Mouse (Mus musculus): ENCODE measurements around the gene Plekha6. TPM values are rescaled to one million over a fixed set of nuclear protein-coding genes. Genes with fewer than 3 reads are reported as not detected.

Gene Plekha6
- polyA plus RNA-seq, 1 experiment from 2014 or later = 2.5 TPM

DNA sequence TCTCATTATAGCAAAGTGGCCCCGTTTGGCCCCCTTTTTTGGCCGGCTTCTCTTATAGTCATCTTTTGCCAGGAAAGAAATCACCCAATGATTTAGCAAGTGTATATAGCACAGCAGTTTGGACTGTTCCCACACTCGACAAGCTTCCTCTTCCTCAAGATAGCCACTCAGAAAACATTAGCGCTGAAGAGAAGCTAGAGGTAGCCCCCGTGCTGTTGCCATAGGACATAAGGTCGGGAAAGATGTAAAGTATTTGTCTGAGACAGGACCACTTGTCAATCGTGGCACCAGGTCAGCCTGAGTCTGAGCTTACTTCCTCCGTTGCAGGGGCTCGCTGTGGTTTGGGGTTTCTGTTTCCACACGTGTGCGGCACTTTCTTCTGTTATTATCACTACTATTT is 1.1 kb downstream of the Plekha6 start:
- H3K4me2 ChIP-seq = peak overlapping the region; percentile 70; the same call in 1 of the 2 replicates
- no peaks in the 10 kb centered on the region for H3K9me3 ChIP-seq (replicated peaks)
- peaks cover 25% of the 10 kb centered on the region for H3K4me1 ChIP-seq (replicated peaks)
- no peaks in the 10 kb centered on the region for H3K36me3 ChIP-seq (replicated peaks)
- H3K27me3 ChIP-seq = peaks cover 96% of the 10 kb centered on the region
- no peak overlapping the region for H3K4me3 ChIP-seq (replicated peaks)
- no peak for ATAC-seq (ENCODE audit: insufficient read depth)
- no peak overlapping the region for H3K9ac ChIP-seq
- 7% methylated on average over 11 of the region's 11 CpGs for WGBS (ENCODE audit: insufficient replicate concordance)
- H3K27ac ChIP-seq (replicated peaks) = no peak overlapping the region

DNA sequence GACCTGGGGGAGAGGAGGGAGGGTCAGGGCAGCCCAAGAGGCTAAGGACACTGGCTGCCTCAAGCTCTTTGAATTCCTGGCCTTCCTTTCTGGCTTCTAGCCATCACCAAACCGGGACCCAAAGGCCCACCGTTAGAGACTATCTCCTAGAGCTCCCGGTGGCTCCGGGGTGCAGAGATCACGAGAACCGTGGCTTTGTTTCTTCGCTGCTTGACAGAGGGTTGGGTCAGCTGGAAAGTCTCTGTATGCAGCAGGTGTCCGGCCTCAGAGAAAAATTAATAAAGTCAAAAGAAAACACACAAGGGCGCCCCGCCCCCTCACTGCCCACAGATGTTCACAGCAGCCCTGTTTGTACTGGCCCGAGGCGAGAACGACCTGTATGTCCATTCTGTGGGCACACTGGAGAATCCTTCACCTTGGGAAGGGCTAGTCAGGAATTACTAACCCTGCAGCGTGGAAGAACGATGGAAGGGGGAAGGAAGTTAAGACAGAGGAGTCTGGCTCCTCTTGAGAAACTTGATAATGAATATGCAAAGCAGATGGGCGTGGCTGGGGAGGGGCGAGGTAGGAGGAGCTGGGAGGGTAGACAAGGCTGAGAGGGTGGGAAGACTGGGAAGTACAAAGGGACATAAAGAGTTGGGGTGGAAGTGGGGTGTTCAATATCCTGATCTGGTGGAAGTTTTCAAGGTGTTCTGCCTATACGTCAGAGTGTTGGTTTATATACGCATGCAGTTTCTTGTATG is 4.5 kb downstream of the Plekha6 start:
- WGBS (ENCODE audit: insufficient replicate concordance) = 40% methylated on average over 19 of the region's 19 CpGs
- Histone ChIP-seq H3K27ac (replicated peaks) (no peak overlapping the region), H3K27me3 (peaks cover 84% of the 10 kb centered on the region), H3K4me3 (replicated peaks) (no peak overlapping the region), H3K4me1 (replicated peaks) (peaks cover 22% of the 10 kb centered on the region), H3K4me2 (peak overlapping the region; percentile 7), H3K36me3 (replicated peaks) (no peaks in the 10 kb centered on the region), H3K9ac (no peak overlapping the region), H3K9me3 (replicated peaks) (no peaks in the 10 kb centered on the region)
- ATAC-seq (ENCODE audit: insufficient read depth) = no peak

DNA sequence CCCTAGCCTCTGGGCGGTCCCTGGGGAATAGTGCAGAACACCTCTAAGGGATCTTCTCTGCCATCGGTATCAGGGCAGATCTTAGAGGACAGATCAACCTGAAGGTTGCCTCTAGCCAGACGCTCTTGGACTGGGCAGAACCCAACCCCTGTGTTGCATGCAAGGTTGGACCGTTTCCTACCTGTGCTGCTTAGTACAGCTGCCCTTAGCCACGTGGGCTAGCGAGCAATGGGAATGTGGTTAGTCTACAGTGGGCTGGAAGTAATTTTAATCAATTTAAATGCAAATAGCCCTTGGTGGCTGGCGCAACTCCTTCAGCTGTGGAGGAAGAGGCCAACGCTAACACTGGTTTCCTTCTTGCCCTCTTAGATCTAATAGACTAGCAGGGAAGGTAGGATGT is 6.2 kb downstream of the Plekha6 start:
- no peak overlapping the region for H3K4me2 ChIP-seq
- no peaks in the 10 kb centered on the region for H3K36me3 ChIP-seq (replicated peaks)
- H3K9ac ChIP-seq = no peak overlapping the region
- H3K27ac ChIP-seq (replicated peaks) = no peak overlapping the region
- H3K4me3 ChIP-seq (replicated peaks) = no peak overlapping the region
- peaks cover 67% of the 10 kb centered on the region for H3K27me3 ChIP-seq
- H3K9me3 ChIP-seq (replicated peaks) = no peaks in the 10 kb centered on the region
- H3K4me1 ChIP-seq (replicated peaks) = peaks cover 9% of the 10 kb centered on the region
- no peak for ATAC-seq (ENCODE audit: insufficient read depth)
- 64% methylated on average over 8 of the region's 8 CpGs for WGBS (ENCODE audit: insufficient replicate concordance)

DNA sequence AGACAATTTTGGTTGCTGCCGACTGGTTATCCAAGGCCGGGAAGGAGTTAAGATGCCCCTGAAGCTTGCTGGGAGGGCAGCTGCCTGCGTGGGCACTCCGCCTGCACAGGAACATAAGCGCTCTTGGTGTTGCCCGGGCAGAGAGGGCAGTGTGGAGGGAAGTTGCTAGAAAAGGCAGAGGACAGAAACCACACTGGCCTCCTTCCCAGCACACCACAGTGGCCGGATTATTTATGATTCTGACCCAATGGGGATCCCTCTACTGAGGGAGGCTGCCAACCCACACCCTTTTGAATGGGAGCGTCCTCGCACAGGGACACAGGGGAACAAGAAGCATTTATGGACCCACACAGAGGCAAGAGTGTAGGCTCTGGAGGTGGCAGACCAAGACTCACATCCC is 7.3 kb downstream of the Plekha6 start:
- Histone ChIP-seq H3K27me3 (peaks cover 56% of the 10 kb centered on the region), H3K27ac (replicated peaks) (no peak overlapping the region), H3K9me3 (replicated peaks) (no peaks in the 10 kb centered on the region), H3K4me1 (replicated peaks) (peaks cover 9% of the 10 kb centered on the region), H3K4me2 (no peak overlapping the region), H3K4me3 (replicated peaks) (no peak overlapping the region), H3K9ac (no peak overlapping the region), H3K36me3 (replicated peaks) (no peaks in the 10 kb centered on the region)
- 65% methylated on average over 9 of the region's 9 CpGs for WGBS (ENCODE audit: insufficient replicate concordance)
- ATAC-seq (ENCODE audit: insufficient read depth) = no peak

DNA sequence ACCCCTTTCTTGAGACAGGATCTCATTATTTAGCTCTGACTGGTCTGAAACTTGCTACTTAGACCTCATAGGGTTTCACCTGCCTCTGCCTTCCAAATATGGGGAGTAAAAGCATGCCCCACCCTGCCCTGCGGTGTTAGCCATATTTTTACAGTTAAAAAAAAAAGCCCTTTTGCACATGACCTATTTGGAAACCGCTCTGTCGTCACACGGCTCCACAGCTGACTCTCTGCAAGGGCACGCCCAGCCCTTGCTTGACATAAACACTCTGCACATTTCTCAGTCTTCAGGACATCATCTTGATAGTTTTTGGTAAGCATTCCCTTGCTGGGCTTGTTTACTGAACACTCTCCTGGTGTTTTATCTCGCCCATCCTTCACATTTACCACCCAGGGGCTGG is 11.1 kb downstream of the Plekha6 start:
- no peak for ATAC-seq (ENCODE audit: insufficient read depth)
- 52% methylated on average over 6 of the region's 6 CpGs for WGBS (ENCODE audit: insufficient replicate concordance)
- Histone ChIP-seq H3K27me3 (peaks cover 37% of the 10 kb centered on the region), H3K4me1 (replicated peaks) (peaks cover 5% of the 10 kb centered on the region; the same call in 1 of the 2 replicates), H3K9me3 (replicated peaks) (no peaks in the 10 kb centered on the region), H3K27ac (replicated peaks) (no peak overlapping the region), H3K36me3 (replicated peaks) (no peaks in the 10 kb centered on the region), H3K4me3 (replicated peaks) (no peak overlapping the region), H3K4me2 (no peak overlapping the region), H3K9ac (no peak overlapping the region)

DNA sequence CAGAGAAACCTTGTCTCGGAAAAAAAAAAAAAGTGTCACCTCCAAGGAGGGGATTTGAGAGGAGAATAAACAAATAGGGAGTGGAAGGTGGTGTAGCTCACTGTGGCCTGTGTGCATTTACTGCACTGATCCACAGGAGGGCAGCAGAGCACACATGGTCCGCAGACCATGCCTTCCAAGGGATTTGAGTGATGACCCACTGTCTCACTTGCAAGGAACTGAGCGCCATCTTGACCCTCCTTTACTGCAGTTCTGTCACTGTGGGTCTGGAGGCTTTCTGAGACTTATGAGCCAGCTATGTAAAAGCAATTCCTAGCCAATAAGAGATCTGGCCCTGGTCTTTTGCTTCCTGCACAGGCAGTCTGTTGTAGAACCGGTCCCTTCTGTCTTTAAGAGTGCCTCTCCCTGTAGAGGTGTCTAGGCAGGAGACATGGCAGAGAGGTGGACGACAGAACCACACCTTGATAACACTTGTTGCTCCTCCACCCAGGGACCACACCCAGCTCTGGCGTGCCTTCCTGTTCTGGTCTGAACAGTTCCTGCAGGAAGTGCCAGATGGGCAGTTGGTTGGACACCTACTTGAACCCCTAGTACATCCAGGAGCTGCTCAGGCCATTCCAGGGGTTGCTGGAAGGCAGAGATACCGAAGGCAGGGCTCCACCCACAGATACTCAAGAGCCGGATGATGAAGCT is 13.6 kb downstream of the Plekha6 start:
- H3K27me3 ChIP-seq = peaks cover 42% of the 10 kb centered on the region
- no peak overlapping the region for H3K27ac ChIP-seq (replicated peaks)
- H3K36me3 ChIP-seq (replicated peaks) = no peaks in the 10 kb centered on the region
- no peak overlapping the region for H3K9ac ChIP-seq
- H3K9me3 ChIP-seq (replicated peaks) = no peaks in the 10 kb centered on the region
- peaks cover 13% of the 10 kb centered on the region for H3K4me1 ChIP-seq (replicated peaks)
- no peak overlapping the region for H3K4me2 ChIP-seq
- 26% methylated on average over 8 of the region's 8 CpGs for WGBS (ENCODE audit: insufficient replicate concordance)
- H3K4me3 ChIP-seq (replicated peaks) = no peak overlapping the region
- no peak for ATAC-seq (ENCODE audit: insufficient read depth)

DNA sequence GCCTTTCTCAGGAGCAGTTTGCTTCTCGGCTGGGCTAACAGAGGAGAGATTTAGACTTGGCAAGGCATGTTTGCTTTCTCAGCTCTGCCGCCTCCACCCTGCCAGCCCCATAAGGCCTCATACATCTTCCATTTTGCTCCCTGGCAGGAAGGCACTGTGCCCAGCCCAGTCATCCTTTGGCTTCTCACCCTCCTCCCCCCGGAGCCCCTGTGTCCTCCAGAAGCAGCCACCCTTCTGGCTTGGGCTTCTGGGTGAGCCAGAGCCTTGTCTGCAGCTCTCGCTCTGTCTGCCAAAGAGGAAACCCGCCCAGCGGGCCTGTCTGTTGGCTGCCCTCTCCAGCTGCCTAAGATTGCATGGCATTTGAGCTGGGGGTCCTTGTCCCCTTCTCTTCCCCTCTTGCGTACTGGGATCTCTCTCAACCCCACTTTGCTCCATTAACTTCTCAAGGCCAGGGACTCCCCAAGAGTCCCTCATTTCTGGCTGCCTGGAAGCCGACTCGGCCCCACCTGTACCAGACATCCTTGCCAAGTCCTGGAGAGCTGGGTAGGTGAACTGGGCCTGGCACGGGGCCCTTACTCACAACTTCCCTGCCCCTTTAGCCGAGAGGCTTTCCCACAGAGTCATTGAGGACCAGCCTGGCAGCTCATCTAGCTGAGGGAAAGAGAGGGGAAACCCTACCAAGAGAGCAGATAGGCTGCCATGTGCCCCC is 14.9 kb downstream of the Plekha6 start:
- Histone ChIP-seq H3K27me3 (peaks cover 53% of the 10 kb centered on the region), H3K9ac (no peak overlapping the region), H3K27ac (replicated peaks) (no peak overlapping the region), H3K4me3 (replicated peaks) (no peak overlapping the region), H3K4me1 (replicated peaks) (peaks cover 13% of the 10 kb centered on the region), H3K36me3 (replicated peaks) (no peaks in the 10 kb centered on the region), H3K9me3 (replicated peaks) (no peaks in the 10 kb centered on the region), H3K4me2 (no peak overlapping the region)
- 65% methylated on average over 11 of the region's 11 CpGs for WGBS (ENCODE audit: insufficient replicate concordance)
- ATAC-seq (ENCODE audit: insufficient read depth) = no peak

DNA sequence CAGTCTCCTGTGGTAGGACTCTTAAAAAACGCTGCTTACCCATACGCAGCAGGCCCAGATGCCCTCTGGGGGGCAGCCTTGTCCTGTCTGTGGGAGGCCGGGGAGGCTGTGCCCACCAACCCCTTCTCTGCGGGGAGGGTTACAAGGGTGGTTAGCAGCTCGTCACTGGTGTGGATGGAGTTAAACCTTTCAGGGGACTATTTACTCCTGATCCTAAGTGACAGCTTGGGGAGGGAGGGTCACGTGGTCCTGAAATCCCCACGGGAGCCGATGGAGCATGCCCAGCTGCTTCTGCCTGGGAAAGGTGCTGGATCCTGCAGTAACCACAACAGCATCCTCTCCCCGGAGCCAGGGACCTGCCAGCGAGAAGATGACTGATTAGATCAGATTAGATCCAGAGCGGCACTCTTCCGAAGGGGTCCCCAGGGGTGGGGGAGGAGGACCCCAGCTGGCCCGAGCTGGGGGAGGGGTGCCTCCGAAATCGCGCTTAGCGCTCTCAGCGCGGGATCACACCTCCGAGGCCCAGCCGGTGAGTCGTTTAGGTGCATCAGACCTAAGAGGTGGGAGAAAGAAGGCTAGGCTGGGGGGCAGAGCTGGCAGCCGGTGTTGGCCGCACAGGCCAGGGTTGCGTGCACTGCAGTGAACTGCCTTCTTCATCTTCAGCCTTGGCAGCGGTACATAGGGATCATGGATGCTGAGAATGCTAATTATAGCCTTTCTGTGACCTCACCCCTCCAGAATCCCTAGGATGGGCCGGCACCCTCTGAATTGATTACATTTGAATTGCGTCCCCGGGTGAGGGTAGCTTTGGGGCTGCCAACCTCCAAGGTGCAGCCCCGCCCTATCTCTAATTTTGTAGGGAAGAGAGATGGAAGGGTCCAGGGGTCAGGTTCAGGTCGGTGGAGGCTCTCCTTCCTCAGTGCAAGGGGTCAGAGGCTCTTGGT is 17.3 kb downstream of the Plekha6 start:
- peaks cover 59% of the 10 kb centered on the region for H3K27me3 ChIP-seq
- no peak overlapping the region for H3K9ac ChIP-seq
- WGBS (ENCODE audit: insufficient replicate concordance) = 3% methylated on average over 31 of the region's 31 CpGs

DNA sequence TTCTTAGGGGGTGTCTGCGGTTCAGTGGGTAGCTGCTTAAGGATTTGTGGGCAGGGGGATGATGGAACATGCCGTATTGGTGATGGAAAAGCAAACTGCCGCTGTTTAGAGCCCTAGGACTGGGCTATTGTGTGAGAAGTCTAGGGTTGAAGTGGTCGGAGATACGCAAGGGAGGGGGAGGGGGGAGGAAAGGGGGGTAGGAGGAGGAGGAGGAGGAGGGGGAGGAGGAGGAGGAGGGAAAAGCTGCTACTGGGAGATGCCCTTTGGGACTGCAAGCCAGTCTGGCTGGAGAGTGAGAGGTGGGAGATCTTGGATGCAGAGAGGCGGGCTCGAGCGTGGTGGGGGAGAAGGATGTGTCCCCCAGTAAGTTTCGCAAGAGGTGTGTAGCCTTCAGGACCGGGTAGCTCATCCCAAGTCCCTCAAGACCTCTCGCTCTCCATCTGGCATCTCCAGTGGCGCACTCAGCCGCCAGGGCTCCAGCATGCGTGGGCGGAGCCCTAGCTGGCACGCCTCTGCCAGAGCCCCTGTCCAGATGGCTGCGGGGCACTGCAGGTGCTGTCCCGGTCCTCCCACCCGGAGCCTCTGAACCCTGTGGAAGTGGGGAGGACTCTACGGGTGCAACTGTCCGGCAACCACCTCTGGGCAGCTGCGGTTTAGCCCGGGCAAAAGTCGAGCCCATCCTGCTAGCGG is 18.2 kb downstream of the Plekha6 start:
- ATAC-seq (ENCODE audit: insufficient read depth) = no peak
- H3K9ac ChIP-seq = no peak overlapping the region

More for the DNA sequence above, 17.3 kb downstream of the Plekha6 start:
- H3K36me3 ChIP-seq (replicated peaks) = no peaks in the 10 kb centered on the region
- ATAC-seq (ENCODE audit: insufficient read depth) = no peak
- H3K27ac ChIP-seq (replicated peaks) = no peak overlapping the region
- H3K9me3 ChIP-seq (replicated peaks) = no peaks in the 10 kb centered on the region
- peaks cover 13% of the 10 kb centered on the region for H3K4me1 ChIP-seq (replicated peaks)
- peak overlapping the region; percentile 29 for H3K4me3 ChIP-seq (replicated peaks)
- H3K4me2 ChIP-seq = peak overlapping the region; percentile 50

DNA sequence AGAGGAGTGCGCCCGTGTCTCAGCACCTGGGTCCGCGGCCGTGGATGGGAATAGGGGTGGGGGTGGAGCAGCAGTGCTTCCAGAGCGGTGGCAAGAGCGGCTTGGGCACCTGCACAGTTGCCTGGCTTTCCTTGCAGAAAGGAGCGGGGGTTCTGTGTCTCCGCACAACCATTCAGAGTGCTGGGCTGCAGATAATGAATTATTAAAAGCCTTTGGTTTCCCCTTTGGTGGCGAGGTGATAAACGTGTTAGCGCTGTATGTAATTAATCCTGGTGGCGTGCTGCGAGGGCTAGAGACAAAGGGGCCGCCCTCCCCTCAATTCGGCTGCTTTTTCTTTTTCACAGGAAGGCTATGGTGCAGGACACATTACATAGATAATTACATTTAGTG is 18.7 kb downstream of the Plekha6 start:
- H3K36me3 ChIP-seq (replicated peaks) = no peaks in the 10 kb centered on the region
- ATAC-seq (ENCODE audit: insufficient read depth) = no peak
- no peak overlapping the region for H3K27ac ChIP-seq (replicated peaks)
- WGBS (ENCODE audit: insufficient replicate concordance) = 3% methylated on average over 16 of the region's 16 CpGs
- H3K4me1 ChIP-seq (replicated peaks) = peaks cover 10% of the 10 kb centered on the region
- H3K9me3 ChIP-seq (replicated peaks) = no peaks in the 10 kb centered on the region
- peak overlapping the region; percentile 43 for H3K4me2 ChIP-seq
- H3K27me3 ChIP-seq = peaks cover 59% of the 10 kb centered on the region
- H3K4me3 ChIP-seq (replicated peaks) = peak overlapping the region; percentile 17
- H3K9ac ChIP-seq = no peak overlapping the region

More for the DNA sequence above, 18.2 kb downstream of the Plekha6 start:
- peaks cover 59% of the 10 kb centered on the region for H3K27me3 ChIP-seq
- no peaks in the 10 kb centered on the region for H3K9me3 ChIP-seq (replicated peaks)
- no peak overlapping the region for H3K27ac ChIP-seq (replicated peaks)
- H3K4me2 ChIP-seq = peak overlapping the region; percentile 50
- peak overlapping the region; percentile 17 for H3K4me3 ChIP-seq (replicated peaks)
- peaks cover 13% of the 10 kb centered on the region for H3K4me1 ChIP-seq (replicated peaks)
- H3K36me3 ChIP-seq (replicated peaks) = no peaks in the 10 kb centered on the region
- 3% methylated on average over 23 of the region's 25 CpGs for WGBS (ENCODE audit: insufficient replicate concordance)
